Mouse (Mus musculus) thymus, adult 2 months (tissue): Measurements from ENCODE around the gene Fam25c.

Experiments
- CTCF ChIP-seq: fragments of 200-500 bp; IDR thresholded peaks from 2 replicates; pipeline ENCODE4 v1.5.1; 2012; ENCODE audit warnings: mild to moderate bottlenecking, control low read depth, low read length, moderate library complexity, borderline replicate concordance; ENCODE audit not compliant: control insufficient read depth, poor library complexity, insufficient read depth; ENCODE audit errors: extremely low read depth
- POLR2A ChIP-seq: fragments of 200-500 bp; IDR thresholded peaks from 2 replicates; pipeline ENCODE4 v1.6.1; 2012; ENCODE audit warnings: mild to moderate bottlenecking, low read length, control low read depth, moderate library complexity; ENCODE audit not compliant: control insufficient read depth, poor library complexity, insufficient read depth; ENCODE audit errors: extremely low read depth

DNA sequence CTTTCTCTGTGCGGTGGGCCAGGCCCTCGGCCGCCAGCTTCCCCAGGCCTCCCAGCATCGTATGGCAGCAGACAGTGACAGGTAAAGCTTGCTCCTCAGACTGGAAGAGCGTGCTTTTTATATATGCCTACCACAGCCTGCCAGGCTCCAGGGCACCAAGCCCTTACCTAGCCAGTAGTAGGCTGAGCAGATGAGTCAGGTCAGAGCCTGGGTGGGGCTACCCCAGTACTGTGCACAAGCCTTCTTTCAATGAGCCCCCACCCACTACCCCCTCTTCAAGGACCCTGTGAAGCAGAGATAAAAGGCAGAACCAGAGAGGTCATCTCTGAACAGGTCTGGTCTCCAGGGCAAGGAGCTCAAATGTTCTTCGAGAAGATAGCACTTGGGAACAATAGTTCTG lies at the start of gene Fam25c:
- TF ChIP-seq CTCF (no peak), POLR2A (no peak)
